Mouse (Mus musculus) heart, postnatal 0 days (tissue): Measurements from ENCODE around the gene Asic2.

Source experiments
- CTCF ChIP-seq: IDR thresholded peaks from 2 replicates; pipeline ENCODE4 v1.5.1; 2016; ENCODE audit warnings: antibody characterized with exemption, control low read depth, low read depth
- EP300 ChIP-seq: IDR thresholded peaks from 2 replicates; pipeline ENCODE4 v1.6.1; 2016; ENCODE audit warnings: antibody characterized with exemption, low read depth

DNA sequence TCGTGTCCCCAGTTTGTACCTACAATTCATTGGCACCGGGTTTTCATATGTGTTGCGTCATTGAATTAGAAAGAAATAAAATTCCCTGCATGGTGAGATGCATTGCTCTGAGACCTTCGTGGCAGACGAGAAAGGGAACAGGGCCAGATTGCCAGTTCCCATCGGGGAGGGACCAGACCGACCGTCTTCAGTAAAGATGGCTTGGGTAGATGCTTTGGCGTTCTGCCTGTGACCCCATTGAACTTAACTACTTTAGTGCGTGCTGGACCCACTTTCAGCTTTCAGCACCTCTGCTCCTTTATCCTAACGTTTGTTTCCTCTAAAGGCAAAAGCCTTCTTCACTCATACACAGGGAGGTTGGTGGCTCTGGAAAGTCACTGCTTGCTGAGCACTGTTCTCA, 902.9 kb downstream of the Asic2 start:
- TF ChIP-seq CTCF (no peak), EP300 (no peak)
